Mouse (Mus musculus) inflammation-experienced regulatory T-cells, adult 16 weeks (primary cell): ENCODE measurements around the gene Dcun1d1. TPM values are rescaled to one million over a fixed set of nuclear protein-coding genes. Genes with fewer than 3 reads are reported as not detected.

ENCODE experiments used
- polyA plus RNA-seq: library from polyadenylated mRNA; unstranded; fragments of 100-300 nt; shearing (Covaris generic); gene quantifications from one replicate; pipeline ENCODE4 v1.2.1, GENCODE M21; 2017

Dcun1d1 gene
- 83.1 TPM for polyA plus RNA-seq

DNA sequence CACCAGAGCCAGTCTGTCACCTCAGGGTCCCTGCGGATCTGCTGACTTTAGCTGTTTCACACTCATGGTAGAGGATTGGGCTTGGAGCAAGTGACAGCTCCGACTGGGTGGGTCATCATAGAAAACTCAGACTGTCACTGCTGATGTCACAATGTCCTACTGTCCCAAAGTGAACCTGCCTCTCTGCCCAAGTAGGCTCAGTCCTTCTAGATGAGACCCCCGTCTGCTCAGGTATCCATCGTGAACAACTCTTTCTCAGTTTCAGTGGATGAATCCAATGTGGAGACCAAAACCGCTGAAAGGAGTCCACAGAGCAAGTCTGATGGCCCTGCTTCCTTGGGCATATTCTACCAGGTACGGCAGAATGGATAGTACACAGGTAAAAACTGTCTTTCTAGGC is at the start of gene Dcun1d1:
TSS of gene Dcun1d1 (minus strand) at position 101 of the 400 bp plus-strand sequence.

Other genes starting within 250 kb of the Dcun1d1 start
- gene Atp11b, start 183.3 kb downstream of the Dcun1d1 start, polyA plus RNA-seq = 188 TPM
- 38.2 TPM for gene Mccc1, start 63.2 kb upstream of the Dcun1d1 start, polyA plus RNA-seq
- not detected for gene Ccdc144b, start 116.1 kb upstream of the Dcun1d1 start, polyA plus RNA-seq
- gene Acad9, start 128.5 kb upstream of the Dcun1d1 start, polyA plus RNA-seq = 97.7 TPM
- gene D3Ertd254e, start 213.6 kb upstream of the Dcun1d1 start, polyA plus RNA-seq = 8.5 TPM